Mouse (Mus musculus) testis, adult 2 months (tissue): Measurements from ENCODE around the gene Dctn2.

Experiments
- CTCF ChIP-seq: fragments of 200-500 bp; IDR thresholded peaks from 2 replicates; pipeline ENCODE4 v1.5.1; 2012; ENCODE audit warnings: low read depth, mild to moderate bottlenecking, inconsistent platforms, low read length, moderate library complexity; ENCODE audit not compliant: control insufficient read depth, insufficient read depth, insufficient replicate concordance
- POLR2A ChIP-seq: fragments of 200-500 bp; IDR thresholded peaks from 2 replicates; pipeline ENCODE4 v1.6.1; 2012; ENCODE audit warnings: low read depth, mild to moderate bottlenecking, inconsistent platforms, low read length, moderate library complexity; ENCODE audit not compliant: control insufficient read depth

DNA sequence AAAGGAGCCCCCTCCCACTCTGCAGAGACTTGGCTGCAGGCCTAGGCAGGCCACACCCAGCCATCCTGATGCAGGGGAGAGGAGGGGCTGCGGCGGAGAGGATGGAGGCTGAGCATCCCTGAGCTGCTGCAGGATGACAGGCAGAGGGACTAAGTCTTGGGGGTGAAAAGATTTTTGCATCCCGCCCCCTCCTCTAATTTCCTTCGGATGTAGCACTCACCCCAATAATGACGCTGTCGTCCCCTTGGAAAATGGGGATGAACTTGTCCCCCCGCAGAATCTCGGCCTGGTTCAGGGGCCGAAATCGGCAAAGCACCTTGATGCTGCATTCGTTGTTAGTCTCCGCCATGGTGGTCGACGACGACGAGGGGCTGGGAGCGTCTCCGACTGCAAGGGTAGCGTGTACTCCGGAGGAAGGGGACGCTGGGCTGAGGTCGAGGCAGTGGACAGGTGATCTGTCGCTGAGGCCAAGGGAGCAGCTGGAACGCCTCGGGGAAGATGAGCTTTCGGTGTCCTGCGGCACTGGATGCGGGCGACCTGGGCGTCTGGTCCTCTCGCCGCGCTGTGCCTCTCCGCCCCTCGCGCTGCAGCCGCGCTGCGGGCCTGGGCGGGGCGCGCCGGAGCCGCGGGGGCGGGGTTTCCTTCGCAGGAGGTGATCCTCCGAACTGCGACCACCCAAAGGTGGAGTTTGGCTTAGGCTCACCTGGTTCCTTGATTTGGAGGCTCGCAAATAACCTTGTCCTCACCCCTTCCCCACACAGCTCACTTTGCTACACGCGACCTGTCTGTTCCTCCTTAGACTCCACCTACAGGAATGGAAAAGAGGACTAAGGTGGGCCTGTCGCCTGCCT is 3.4 kb upstream of the Dctn2 start, which contains the start of gene Kif5a:
- TF ChIP-seq CTCF = no peak
- TF ChIP-seq POLR2A = 0 out of 2 replicates have a peak, but pooled peaks have one; percentile 28
